Mouse (Mus musculus) cerebellum, postnatal 4 days (tissue): ENCODE measurements around the gene Fbp1.
"Not testable (repeated sequence)": the region's sequence is repeated elsewhere in the genome, so short reads cannot be mapped to it uniquely, and the experiment has no call there.

Source experiments
- DNase-seq, 2 experiments: peaks; one replicate each; pipeline ENCODE4 v3.0.0; 2022; ENCODE audit warnings: low spot score in 2 of 2, mixed read lengths in 1 of 2

Gene Fbp1

GRCm38 (mm10) chr13:62884536-62884935 is 3.5 kb downstream of the Fbp1 start:
- DNase-seq: no peak

DNA sequence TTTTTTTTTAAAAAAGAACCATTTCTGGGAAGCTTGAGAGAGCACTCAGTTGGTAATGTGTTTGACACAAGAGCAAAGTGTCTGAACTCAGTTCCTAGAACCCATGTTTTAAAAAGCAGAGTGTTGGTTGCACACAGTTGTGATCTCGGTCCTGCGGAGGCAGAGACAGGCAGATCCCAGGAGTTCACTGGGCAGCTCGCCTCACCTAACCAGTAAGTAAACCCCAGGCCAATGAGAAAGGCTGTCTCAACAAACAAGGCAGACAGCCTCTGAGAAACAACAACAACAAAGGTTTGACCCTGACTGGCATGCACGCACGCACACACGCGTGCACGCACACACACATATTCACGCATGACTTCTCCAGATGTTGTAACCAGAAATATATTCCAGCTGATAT is 4.2 kb downstream of the Fbp1 start:
- DNase-seq: no peak

GRCm38 (mm10) chr13:62883436-62883835 is 4.6 kb downstream of the Fbp1 start:
- no peak for DNase-seq

DNA sequence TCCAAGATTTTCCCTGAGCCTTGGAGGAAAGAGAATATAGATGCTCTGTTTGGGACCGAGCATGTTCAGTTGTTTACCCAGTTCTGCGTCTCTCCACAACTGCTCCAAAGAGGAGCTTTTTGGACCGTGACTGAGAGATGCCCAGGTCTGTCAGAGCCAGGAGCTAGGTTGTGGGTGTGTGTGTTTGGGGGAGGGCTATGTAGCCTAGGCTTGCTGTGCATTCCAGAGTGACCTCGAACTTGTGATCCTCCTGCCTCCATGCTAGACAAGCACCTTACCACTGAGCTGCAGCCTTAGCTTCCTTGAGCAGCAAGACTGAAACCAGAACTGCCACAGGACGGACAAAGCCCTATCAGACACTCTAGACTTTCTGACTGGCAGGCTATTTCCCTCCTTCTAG is 5.2 kb downstream of the Fbp1 start:
- DNase-seq: no peak

DNA sequence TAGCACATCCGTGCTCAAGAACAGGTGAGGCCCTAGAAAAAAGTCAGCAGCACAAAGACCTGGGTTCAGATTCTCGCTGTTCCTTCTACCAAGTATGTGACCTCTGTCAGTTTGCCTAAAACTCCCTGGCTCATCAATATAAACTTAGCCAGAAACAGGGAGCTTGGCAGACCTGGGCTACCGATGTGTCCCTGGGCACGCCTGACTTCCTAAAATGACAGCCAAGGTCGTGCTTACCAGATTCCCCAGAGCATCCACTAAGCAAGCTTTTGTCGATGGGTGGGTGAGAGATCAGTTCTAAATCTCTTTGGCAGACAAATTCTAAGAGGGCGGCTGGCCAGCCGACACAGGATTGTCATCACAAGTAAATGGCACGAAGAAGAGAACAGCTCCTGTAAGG is 6.7 kb downstream of the Fbp1 start:
- no peak for DNase-seq

- no peak for DNase-seq
Observed at GRCm38 (mm10) chr13:62879831-62880615, 8.1 kb downstream of the Fbp1 start.

- DNase-seq: no peak
Observed at GRCm38 (mm10) chr13:62879411-62879810, 8.7 kb downstream of the Fbp1 start.

- DNase-seq: no peak
Observed at GRCm38 (mm10) chr13:62877247-62877646, 10.8 kb downstream of the Fbp1 start.

GRCm38 (mm10) chr13:62876111-62876510 is 12.0 kb downstream of the Fbp1 start:
- no peak for DNase-seq

DNA sequence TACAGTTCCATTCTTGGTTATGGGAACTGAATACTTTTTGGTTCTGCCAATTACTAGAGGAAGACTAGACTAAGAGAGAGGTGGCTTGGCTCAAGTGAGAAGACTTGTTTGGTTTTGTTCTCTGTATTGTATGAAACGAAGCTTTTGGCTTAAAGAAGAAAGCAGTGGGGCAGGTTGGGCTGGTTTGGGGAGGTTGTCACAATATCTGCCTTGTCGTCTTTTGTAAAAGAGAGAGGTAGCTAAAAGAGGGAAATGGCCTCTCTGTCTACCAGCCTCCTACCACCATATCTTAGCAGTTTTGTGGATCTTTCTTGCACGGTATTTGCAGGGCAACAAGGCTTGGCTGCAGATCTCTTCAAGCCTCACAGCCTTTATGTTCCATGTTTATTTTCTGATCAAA is 15.8 kb downstream of the Fbp1 start:
- DNase-seq: no peak

DNA sequence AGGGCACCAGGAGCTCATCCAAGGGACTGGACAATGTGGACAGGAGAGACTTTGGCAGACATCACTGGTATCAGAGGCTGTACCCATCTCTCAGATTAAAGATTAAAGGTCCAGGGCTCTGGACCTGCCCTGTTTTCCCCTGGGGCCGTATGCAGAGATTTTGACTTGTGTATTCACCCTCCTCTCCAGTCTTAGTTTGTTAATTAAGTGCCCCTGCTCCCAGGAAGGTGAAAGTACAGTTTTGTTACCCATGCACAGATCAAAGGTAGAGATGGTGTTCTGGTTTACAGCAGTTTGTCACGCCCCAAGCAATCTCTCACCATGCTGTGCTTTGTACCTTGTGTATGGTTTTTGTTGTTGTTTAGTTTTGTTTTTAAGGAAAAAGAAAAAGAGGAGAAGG is 17.5 kb downstream of the Fbp1 start:
- DNase-seq: no peak

DNA sequence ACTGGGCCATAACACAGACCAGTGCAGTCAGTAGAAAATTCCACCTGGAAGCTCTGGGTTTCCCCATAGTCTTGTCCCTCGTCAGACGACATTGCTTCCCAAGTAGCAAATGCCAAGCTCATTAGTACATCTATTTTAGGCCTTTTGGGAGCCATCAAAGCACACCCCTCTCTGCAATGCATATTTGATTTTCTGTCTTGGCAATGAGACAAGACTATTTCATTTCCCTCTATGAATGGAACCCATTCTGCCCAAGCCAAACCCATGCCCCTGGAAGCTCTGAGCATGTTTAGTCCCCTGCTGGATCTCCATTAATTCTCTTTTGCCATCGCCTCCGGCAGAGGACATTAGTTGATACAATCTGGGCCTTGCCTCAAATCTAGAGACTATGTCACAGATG is 21.3 kb downstream of the Fbp1 start:
- DNase-seq: no peak

DNA sequence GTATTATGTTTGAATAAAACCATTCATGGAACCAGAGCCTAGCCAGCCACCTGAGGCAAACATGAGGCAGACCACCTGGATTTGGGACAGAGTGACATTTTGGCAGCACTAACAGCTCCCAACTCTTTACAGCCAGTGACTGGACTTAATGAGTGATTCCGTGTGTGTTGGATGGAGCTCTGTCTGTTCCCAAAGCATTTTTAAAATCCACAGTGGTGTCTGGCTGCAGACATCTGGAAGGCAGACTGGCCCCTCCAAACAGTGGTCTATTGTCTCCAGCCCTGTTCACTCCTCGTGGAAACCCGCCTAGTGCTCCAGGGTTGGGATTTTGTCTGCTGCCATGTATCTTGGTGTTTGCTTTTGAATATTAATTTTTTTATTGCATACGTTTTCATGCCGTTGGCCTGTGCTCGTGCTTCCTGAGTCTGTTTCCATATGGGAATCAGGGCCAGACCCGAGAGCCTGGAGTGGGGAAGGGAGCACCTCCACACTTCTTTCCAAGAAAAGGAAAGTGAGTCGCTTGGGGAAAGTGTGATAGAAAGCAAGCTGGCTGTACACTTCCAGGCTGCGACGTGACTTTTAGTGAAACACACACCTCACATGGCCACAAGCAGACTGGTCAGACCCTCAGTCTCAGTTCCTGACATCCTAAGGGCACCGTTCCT is 22.3 kb downstream of the Fbp1 start:
- DNase-seq: no peak

DNA sequence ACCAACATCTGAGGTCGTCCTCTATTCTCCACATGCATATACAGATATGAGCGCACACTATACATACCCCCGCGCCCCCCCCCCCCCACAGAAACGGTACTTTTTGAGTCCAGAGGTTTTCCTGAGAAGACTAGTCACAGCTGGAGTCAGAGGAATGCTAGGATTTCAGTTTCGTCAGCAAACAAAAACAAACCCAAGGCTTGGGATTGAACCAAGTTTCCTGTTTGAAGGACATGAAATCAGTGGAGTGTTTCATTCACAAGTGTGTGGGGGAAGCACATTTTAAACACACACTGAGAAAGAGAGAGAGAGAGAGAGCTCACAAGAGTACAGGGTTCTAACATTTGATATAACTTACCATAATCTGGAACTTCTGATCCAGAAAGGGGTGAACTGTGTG is 24.3 kb downstream of the Fbp1 start:
- DNase-seq: no peak

DNA sequence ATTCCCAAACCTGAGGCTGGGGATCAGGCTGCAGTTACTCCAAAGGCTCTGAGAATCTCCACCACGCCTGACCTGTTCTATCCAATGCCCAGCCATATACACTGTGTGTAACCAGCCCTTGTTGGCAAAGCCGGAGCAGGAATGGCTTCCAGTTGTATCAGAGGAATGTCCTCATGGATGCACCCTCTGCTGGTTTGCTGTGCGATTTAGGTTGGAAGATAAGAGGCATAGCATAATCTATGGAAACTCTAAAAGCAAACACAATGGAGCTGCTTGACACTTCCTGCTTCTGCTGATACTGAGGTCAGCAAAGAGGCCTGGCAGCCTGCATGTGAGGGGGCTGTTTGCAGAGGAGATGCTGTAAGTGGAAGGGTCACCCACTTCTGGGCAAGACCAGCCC is 25.2 kb downstream of the Fbp1 start:
- DNase-seq: no peak

DNA sequence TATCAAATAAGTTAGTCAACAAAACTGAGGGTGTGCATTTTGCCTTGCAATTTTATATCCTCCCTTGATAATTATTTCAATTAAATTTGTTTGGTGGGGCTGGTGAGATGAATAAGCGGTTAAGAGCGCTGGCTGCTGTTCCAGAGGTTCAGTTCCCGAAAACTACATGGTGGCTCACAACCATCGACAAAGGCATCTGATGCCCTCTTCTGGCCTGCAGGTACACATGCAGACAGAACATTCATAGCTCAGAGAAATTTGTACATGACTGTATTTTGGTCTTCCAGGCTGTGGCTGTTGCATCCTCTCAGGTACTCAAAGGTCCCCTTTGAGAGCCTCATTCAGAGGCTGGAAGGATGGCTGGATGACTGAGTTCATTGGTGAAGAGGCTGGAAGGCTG is 28.0 kb downstream of the Fbp1 start:
- no peak for DNase-seq

GRCm38 (mm10) chr13:62859251-62859650 is 28.8 kb downstream of the Fbp1 start:
- DNase-seq: not testable (repeated sequence)

GRCm38 (mm10) chr13:62857941-62858915 is 29.9 kb downstream of the Fbp1 start, which contains the start of gene Fbp2:
Gene Fbp2, minus strand, starts transcription at chr13:62858422.
- no peak for DNase-seq

- no peak for DNase-seq
Observed at GRCm38 (mm10) chr13:62856850-62857249, 31.2 kb downstream of the Fbp1 start.

DNA sequence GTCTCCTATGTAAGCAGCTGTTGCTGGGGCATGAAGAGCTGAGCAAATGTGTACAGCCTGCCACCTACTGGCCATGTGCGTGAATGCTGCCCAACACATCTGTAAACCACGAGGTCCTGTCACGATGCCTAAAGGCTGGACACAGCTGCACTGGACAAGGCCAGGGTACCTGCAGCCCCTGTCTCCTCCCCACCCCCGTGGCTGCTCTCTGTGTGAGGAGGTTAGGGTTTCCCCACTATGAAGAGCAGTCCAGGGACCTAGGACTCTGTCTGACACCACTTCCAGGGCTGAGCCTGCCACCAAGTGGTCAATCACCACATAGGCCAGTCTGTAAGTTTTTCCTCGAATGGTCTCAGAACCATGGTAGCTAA is 31.8 kb downstream of the Fbp1 start:
- DNase-seq: peak; percentile 42 to 75

DNA sequence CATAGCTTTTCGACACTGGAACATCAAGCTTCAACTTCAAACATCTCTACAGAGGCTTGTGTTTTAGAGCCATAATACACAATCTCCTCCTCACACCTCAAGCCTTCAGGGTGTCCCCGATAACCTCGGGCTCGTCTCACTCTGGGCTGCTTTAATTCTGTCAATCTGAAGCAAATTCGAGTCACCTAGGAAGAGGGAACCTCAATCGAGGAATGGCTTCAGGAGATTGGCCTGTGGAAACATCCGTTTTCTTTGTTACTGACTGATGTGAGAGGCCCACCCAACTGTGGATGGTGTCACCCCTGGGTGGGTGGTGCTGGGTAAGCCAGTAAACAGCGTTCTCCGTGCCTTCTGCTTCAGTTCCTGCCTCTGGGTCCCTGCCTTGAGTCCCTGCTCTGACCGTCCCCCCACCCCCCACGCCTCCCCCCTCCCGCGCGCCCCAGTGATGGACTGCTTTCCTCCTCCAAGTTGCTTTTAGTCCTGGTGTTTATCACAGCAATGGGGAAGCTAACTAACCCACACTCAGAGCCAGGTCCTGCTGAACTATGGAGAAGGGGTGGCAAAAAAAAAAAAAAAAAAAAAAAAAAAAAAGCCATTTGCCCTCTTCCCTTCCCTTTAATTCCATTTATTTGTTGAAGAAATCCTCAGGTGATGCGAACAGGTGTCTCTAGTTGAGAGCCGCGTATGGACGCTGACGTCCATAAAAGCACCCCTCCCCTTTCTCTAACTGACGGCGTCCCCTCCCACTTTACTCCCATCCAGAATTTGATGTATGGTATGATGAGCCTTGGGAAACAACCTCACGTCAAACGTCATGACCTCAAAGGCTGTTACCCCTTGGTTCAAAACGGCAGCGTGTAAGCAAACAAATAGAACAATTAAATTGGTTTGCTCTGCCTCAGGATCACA is 32.4 kb downstream of the Fbp1 start:
- DNase-seq: no peak
